ENCODE assay signal across 27 mouse cellular contexts in genomic region chr13:115138513-115138912, GRCm38 (mm10). TPM values are rescaled to one million over a fixed set of nuclear protein-coding genes. Genes with fewer than 3 reads are reported as not detected.
"Had no signal": no experiment of that assay in that cellular context is flagged by ENCODE, and none has a peak within 500 bp of the region (broad histone marks: within the 10 kb centered on the region; RNA-seq: fewer than 3 reads in every experiment).

No protein-coding gene starts in this region.

- H3K27ac ChIP-seq: embryonic facial prominence, embryonic 10.5 days; embryonic facial prominence, embryonic 12.5 days; embryonic facial prominence, embryonic 13.5 days; embryonic facial prominence, embryonic 15.5 days; forebrain, embryonic 10.5 days; forebrain, embryonic 12.5 days; forebrain, embryonic 13.5 days; forebrain, embryonic 15.5 days; gastrocnemius, adult 2 months; heart, adult 2 months; heart, embryonic 10.5 days had no signal

- H3K9ac ChIP-seq: embryonic facial prominence, embryonic 12.5 days; embryonic facial prominence, embryonic 13.5 days; embryonic facial prominence, embryonic 15.5 days; forebrain, embryonic 12.5 days; forebrain, embryonic 13.5 days; forebrain, embryonic 15.5 days; forebrain, postnatal 0 days had no signal

- ATAC-seq: forebrain, embryonic 13.5 days; forebrain, embryonic 14.5 days; forebrain, embryonic 15.5 days; forebrain, embryonic 16.5 days; forebrain, postnatal 0 days had no signal

- H3K9me3 ChIP-seq: embryonic facial prominence, embryonic 10.5 days; embryonic facial prominence, embryonic 12.5 days; embryonic facial prominence, embryonic 13.5 days; embryonic facial prominence, embryonic 15.5 days; forebrain, embryonic 10.5 days; forebrain, embryonic 12.5 days; forebrain, embryonic 13.5 days; forebrain, embryonic 15.5 days; heart, embryonic 10.5 days had no signal

- H3K4me3 ChIP-seq: embryonic facial prominence, embryonic 10.5 days; embryonic facial prominence, embryonic 12.5 days; embryonic facial prominence, embryonic 13.5 days; embryonic facial prominence, embryonic 15.5 days; erythroblast, embryonic 14.5 days; forebrain, embryonic 10.5 days; forebrain, embryonic 12.5 days; forebrain, embryonic 13.5 days; forebrain, embryonic 15.5 days; gastrocnemius, adult 2 months; heart, adult 2 months; heart, embryonic 10.5 days had no signal

- H3K4me2 ChIP-seq: embryonic facial prominence, embryonic 12.5 days; embryonic facial prominence, embryonic 13.5 days; embryonic facial prominence, embryonic 15.5 days; forebrain, embryonic 12.5 days; forebrain, embryonic 13.5 days; forebrain, embryonic 15.5 days had no signal

- H3K36me3 ChIP-seq: embryonic facial prominence, embryonic 10.5 days; embryonic facial prominence, embryonic 12.5 days; embryonic facial prominence, embryonic 13.5 days; embryonic facial prominence, embryonic 15.5 days; forebrain, embryonic 10.5 days; forebrain, embryonic 12.5 days; forebrain, embryonic 15.5 days; heart, embryonic 10.5 days had no signal

- H3K4me1 ChIP-seq: embryonic facial prominence, embryonic 10.5 days; embryonic facial prominence, embryonic 13.5 days; embryonic facial prominence, embryonic 15.5 days; forebrain, embryonic 10.5 days; forebrain, embryonic 12.5 days; forebrain, embryonic 13.5 days; forebrain, embryonic 15.5 days; heart, embryonic 10.5 days had no signal

- DNase-seq: cerebellum, adult 9-11 months; cerebellum, postnatal 10 days; cerebellum, postnatal 14 days; cerebellum, postnatal 25 days; cerebellum, postnatal 36 days; embryo, embryonic 11 days; forebrain, postnatal 0 days; gastrocnemius, adult 2 months; gastrocnemius, postnatal 10 days; gastrocnemius, postnatal 14 days; gastrocnemius, postnatal 25 days; gastrocnemius, postnatal 36 days; heart, adult 11 months; heart, adult 18-20 months; heart, adult 2 months had no signal

- H3K27me3 ChIP-seq: embryonic facial prominence, embryonic 12.5 days; embryonic facial prominence, embryonic 13.5 days; embryonic facial prominence, embryonic 15.5 days; forebrain, embryonic 12.5 days; forebrain, embryonic 13.5 days; forebrain, embryonic 15.5 days had no signal

RNA-seq across cellular contexts. Expression of gene Itga1, which starts 36.7 kb away (rescaled TPM):
- polyA plus RNA-seq: erythroblast, embryonic 14.5 days had no signal
